Mouse (Mus musculus) heart, embryonic 13.5 days (tissue): Measurements from ENCODE around the gene Col6a6. TPM values are rescaled to one million over a fixed set of nuclear protein-coding genes. Genes with fewer than 3 reads are reported as not detected.
"Not testable (repeated sequence)": the region's sequence is repeated elsewhere in the genome, so short reads cannot be mapped to it uniquely, and the experiment has no call there.

ENCODE experiments used
- ATAC-seq: fragments of 200-750 bp; cut with Nextera tagmentation; 2 replicates; pipeline ENCODE4 v1.8.0; 2017; ENCODE audit warnings: moderate TSS enrichment; ENCODE audit not compliant: insufficient number of reproducible peaks, low FRiP score, low TSS enrichment; ENCODE audit errors: extremely low read depth
- H3K27ac ChIP-seq: fragments of 300-500 bp; sonication (generic); replicated peaks from 2 replicates; pipeline ENCODE4 v1.5.1; 2015; ENCODE audit warnings: moderate library complexity, mild to moderate bottlenecking, inconsistent platforms
- H3K27me3 ChIP-seq: fragments of 300-500 bp; sonication (generic); replicated peaks from 2 replicates; pipeline ENCODE4 v1.6.1; 2015; ENCODE audit warnings: mild to moderate bottlenecking, inconsistent platforms
- H3K36me3 ChIP-seq: fragments of 300-500 bp; sonication (generic); 2 replicates; pipeline ENCODE4 v1.6.1; 2015; ENCODE audit warnings: mild to moderate bottlenecking, inconsistent platforms
- H3K4me1 ChIP-seq: fragments of 300-500 bp; sonication (generic); 2 replicates; pipeline ENCODE4 v1.6.1; 2015; ENCODE audit warnings: inconsistent platforms
- H3K4me2 ChIP-seq: fragments of 300-500 bp; sonication (generic); 2 replicates; pipeline ENCODE4 v1.6.1; 2015; ENCODE audit warnings: inconsistent platforms, mild to moderate bottlenecking, moderate library complexity
- H3K4me3 ChIP-seq: fragments of 300-500 bp; sonication (generic); 2 replicates; pipeline ENCODE4 v1.5.1; 2015; ENCODE audit warnings: moderate library complexity, mild to moderate bottlenecking, inconsistent platforms
- H3K9ac ChIP-seq: fragments of 300-500 bp; sonication (generic); 2 replicates; pipeline ENCODE4 v1.6.1; 2015; ENCODE audit warnings: inconsistent platforms, mild to moderate bottlenecking, moderate library complexity
- H3K9me3 ChIP-seq: fragments of 300-500 bp; sonication (generic); 2 replicates; pipeline ENCODE4 v1.6.1; 2016; ENCODE audit warnings: inconsistent platforms
- WGBS: fragments of 180-500 bp; shearing (Covaris S2); methylation state at CpG from one replicate; pipeline ENCODE4 v1.1.7; 2015; ENCODE audit warnings: mixed read lengths; 5-methylcytosine and 5-hydroxymethylcytosine counted together
- polyA plus RNA-seq: library from polyadenylated mRNA; unstranded; fragments of >200 nt; fragmentation: Nextera tagmentation; extraction: Ambion mirVana; gene quantifications from 2 replicates; pipeline ENCODE4 v1.2.1, GENCODE M21; 2015

The Col6a6 gene
- polyA plus RNA-seq, 1 experiment from 2014 or later = 2.1 TPM

- WGBS = 76% methylated on average over 2 of the region's 2 CpGs
- no peak overlapping the region for H3K4me2 ChIP-seq
These were observed 155.9 kb downstream of the Col6a6 start for GRCm38 (mm10) chr9:105672032-105672431.

GRCm38 (mm10) chr9:105670916-105671315 is 157.0 kb downstream of the Col6a6 start:
- no peaks in the 10 kb centered on the region; the same call in 1 of the 2 replicates for H3K4me1 ChIP-seq
- ATAC-seq = no peak
- H3K9me3 ChIP-seq = no peaks in the 10 kb centered on the region
- H3K4me2 ChIP-seq = no peak overlapping the region
- H3K27me3 ChIP-seq = no peaks in the 10 kb centered on the region
- WGBS = 89% methylated on average over 4 of the region's 4 CpGs
- H3K4me3 ChIP-seq = no peak overlapping the region
- H3K36me3 ChIP-seq = peaks cover 79% of the 10 kb centered on the region
- no peak overlapping the region for H3K9ac ChIP-seq
- H3K27ac ChIP-seq = no peak overlapping the region

More at GRCm38 (mm10) chr9:105672032-105672431, 155.9 kb downstream of the Col6a6 start:
- ATAC-seq = no peak
- H3K4me3 ChIP-seq = no peak overlapping the region
- no peaks in the 10 kb centered on the region for H3K27me3 ChIP-seq
- no peaks in the 10 kb centered on the region; the same call in 1 of the 2 replicates for H3K4me1 ChIP-seq
- no peak overlapping the region for H3K9ac ChIP-seq
- no peak overlapping the region for H3K27ac ChIP-seq
- peaks cover 79% of the 10 kb centered on the region for H3K36me3 ChIP-seq
- no peaks in the 10 kb centered on the region for H3K9me3 ChIP-seq

- Histone ChIP-seq H3K27ac (no peak overlapping the region), H3K36me3 (peaks cover 94% of the 10 kb centered on the region), H3K27me3 (no peaks in the 10 kb centered on the region), H3K4me3 (no peak overlapping the region), H3K4me1 (no peaks in the 10 kb centered on the region), H3K4me2 (no peak overlapping the region), H3K9ac (no peak overlapping the region), H3K9me3 (no peaks in the 10 kb centered on the region)
- no peak for ATAC-seq
- 84% methylated on average over 7 of the region's 7 CpGs for WGBS
These were observed 162.7 kb downstream of the Col6a6 start for GRCm38 (mm10) chr9:105665269-105665668.

- Histone ChIP-seq H3K4me3 (no peak overlapping the region), H3K9ac (no peak overlapping the region), H3K9me3 (no peaks in the 10 kb centered on the region), H3K4me1 (no peaks in the 10 kb centered on the region), H3K27ac (no peak overlapping the region), H3K27me3 (no peaks in the 10 kb centered on the region), H3K36me3 (peaks cover 90% of the 10 kb centered on the region), H3K4me2 (no peak overlapping the region)
- ATAC-seq = no peak
- 89% methylated on average over 6 of the region's 6 CpGs for WGBS
These were observed 168.1 kb downstream of the Col6a6 start for GRCm38 (mm10) chr9:105659877-105660276.

GRCm38 (mm10) chr9:105658216-105658615 is 169.7 kb downstream of the Col6a6 start:
- Histone ChIP-seq H3K9me3 (no peaks in the 10 kb centered on the region), H3K4me3 (no peak overlapping the region), H3K4me1 (no peaks in the 10 kb centered on the region), H3K36me3 (peaks cover 88% of the 10 kb centered on the region), H3K4me2 (no peak overlapping the region), H3K27me3 (no peaks in the 10 kb centered on the region), H3K27ac (no peak overlapping the region), H3K9ac (no peak overlapping the region)
- 88% methylated on average over 12 of the region's 12 CpGs for WGBS
- ATAC-seq = no peak

GRCm38 (mm10) chr9:105656189-105656588 is 171.8 kb downstream of the Col6a6 start:
- H3K4me1 ChIP-seq = no peaks in the 10 kb centered on the region
- no peak for ATAC-seq
- H3K4me3 ChIP-seq = no peak overlapping the region
- no peaks in the 10 kb centered on the region for H3K9me3 ChIP-seq
- H3K27ac ChIP-seq = no peak overlapping the region
- no peak overlapping the region for H3K4me2 ChIP-seq
- WGBS = 80% methylated on average over 2 of the region's 2 CpGs
- peaks cover 88% of the 10 kb centered on the region for H3K36me3 ChIP-seq
- H3K9ac ChIP-seq = no peak overlapping the region
- no peaks in the 10 kb centered on the region for H3K27me3 ChIP-seq

GRCm38 (mm10) chr9:105642460-105643371 is 185.2 kb downstream of the Col6a6 start, which contains the start of gene Pik3r4:
Pik3r4 (plus strand) TSS chr9:105642978.
- Histone ChIP-seq H3K9me3 (no peaks in the 10 kb centered on the region), H3K4me2 (peak within 1 kb of the TSS; percentile 85), H3K4me3 (peak within 1 kb of the TSS; percentile 95), H3K9ac (peak within 1 kb of the TSS; percentile 96), H3K36me3 (peaks cover 32% of the 10 kb centered on the region), H3K27me3 (no peaks in the 10 kb centered on the region), H3K4me1 (peaks cover 9% of the 10 kb centered on the region), H3K27ac (peak within 1 kb of the TSS; percentile 72)
- ATAC-seq = peak; percentile 63; the same call in 1 of the 2 replicates
- 6% methylated on average over 37 of the region's 37 CpGs for WGBS

- not testable (repeated sequence) for H3K4me2 ChIP-seq, H3K27me3 ChIP-seq, H3K4me3 ChIP-seq, H3K9me3 ChIP-seq, H3K9ac ChIP-seq, H3K4me1 ChIP-seq, ATAC-seq, H3K27ac ChIP-seq
- H3K36me3 ChIP-seq = peaks cover 21% of the 10 kb centered on the region
- 72% methylated on average over 6 of the region's 6 CpGs for WGBS
These were observed 186.6 kb downstream of the Col6a6 start for GRCm38 (mm10) chr9:105641377-105641776.

Other genes starting within 250 kb of the Col6a6 start
- 12.9 and 15.2 TPM in 2 replicates for gene Pik3r4, start 185.2 kb downstream of the Col6a6 start, polyA plus RNA-seq
- gene Col6a5, start 132.5 kb upstream of the Col6a6 start, polyA plus RNA-seq = 0.07 and 0.08 TPM in 2 replicates